Mouse (Mus musculus): ENCODE measurements at regions not wholly inside any gene's neighbourhood (a gene's known extent, or its start where the extent isn't known, plus 50 kb on each side); places are given as distances from the start of the nearest gene placed in this dataset.
"Not testable (repeated sequence)": the region's sequence is repeated elsewhere in the genome, so short reads cannot be mapped to it uniquely, and the experiment has no call there.

DNA sequence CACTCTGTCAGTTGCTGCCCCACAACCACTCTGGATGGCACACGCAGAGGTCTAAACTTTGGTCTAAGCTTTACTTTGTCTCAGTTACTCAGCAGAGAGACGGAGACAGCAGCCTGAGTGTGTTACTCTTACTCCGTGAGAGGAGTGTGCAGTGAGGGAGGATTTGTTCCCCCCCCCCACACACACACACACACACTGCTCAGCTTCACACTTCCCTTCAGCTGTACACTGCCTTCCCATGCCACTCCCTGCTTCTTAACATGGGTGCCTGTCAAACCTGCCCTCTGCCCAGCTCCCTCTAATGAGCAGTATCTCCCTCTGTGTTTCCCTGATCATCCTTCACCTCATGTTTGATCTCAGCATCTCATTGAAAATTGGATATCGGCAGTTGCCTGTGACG lies 409.9 kb upstream of the Ercc4 start:
- no peak for DNase-seq (ENCODE audit: low read depth, low spot score)

DNA sequence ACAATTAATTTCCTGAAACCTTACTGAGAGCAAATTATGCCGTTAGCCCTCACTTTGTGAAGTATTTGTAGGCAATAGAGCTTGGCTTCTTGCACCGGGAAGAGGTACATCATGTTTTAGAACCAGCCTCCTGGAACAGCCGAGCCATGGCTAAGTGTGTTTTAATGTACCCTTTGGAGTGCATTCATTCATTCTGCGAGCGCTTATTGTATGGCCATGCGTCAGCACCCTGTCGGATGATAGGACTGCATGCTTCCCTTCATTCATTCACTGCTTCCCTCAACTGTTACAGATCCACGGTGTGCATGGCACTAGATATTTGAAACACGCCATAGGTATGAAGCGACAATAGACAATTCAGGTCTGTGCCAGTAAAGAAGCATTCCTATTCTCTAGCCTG lies 409.4 kb upstream of the Ercc4 start:
- no peak for DNase-seq (ENCODE audit: low read depth, low spot score)

DNA sequence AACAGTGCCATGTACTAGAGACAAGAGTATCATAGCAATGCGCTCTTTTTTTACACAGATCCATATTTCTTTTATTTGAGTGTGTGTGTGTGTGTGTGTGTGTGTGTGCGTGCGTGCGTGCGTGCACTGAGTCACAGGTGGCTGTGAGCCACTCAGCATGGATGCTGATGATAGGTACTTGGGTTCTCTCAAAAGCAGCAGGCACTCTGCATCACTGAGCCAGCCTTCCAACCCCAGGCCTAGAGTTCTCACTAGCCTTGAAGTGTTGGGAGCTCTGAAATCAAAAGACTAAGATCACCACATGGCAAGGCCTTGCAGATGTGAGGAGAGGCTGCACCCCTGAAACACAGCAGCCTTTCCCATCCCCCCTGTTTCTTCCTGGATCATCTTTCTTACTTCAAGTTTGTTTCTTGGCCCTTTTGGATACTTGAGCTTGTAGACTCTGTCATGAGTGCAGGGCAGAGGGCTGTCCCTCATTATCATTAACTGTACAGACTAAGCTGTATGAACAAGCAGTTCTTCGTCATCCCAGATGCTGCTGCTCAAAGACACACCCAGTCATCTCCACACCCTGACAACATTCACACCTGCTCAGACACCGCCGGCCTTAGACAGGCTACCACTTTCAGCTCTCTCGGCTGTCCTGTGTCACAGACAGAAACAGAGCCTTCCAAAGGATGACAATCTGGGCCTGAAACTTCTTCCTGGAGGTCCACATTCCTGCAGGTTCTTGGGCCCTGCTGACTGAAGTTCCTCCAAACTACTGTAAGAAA lies 405.5 kb upstream of the Ercc4 start:
- DNase-seq (ENCODE audit: low read depth, low spot score): no peak

DNA sequence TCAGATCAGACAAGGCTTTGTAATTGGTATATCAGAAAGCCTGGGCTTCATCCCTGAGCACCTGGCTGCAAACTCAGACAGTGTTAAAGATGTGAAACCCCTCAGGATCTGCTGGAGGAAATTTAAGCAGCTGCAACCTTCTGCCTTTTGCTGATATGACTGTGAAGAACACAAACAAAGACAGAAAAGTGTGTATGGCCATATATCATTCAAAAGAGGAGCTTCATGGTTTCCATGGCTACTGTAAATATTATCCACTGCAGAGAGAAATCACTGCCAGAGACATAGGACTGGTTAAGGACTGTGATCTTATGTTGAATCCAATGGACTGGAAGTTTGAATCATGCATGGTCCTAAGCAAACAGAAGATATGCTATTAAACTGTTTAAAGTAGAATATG lies 402.6 kb upstream of the Ercc4 start:
- no peak for DNase-seq (ENCODE audit: low read depth, low spot score)

DNA sequence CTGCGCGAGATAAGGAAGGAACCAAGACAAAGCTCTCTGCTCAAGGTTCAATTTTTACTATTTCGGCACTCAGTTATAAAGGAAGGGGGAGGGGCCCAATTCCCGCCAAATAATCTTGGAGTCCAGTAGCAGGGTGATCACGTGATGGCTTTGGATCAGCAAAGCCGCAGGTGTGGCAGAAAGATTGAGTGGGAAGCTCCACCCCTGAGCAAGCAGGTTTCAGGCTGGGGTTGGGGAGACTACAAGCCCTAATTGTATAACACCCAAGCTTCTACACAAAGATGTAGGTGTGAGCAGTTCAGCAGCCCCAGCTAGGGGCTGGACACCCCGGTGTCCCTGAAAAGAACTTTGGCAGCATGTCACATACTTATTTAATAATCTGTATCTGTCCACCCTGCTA lies 388.1 kb upstream of the Ercc4 start:
- not testable (repeated sequence) for DNase-seq (ENCODE audit: low read depth, low spot score)

DNA sequence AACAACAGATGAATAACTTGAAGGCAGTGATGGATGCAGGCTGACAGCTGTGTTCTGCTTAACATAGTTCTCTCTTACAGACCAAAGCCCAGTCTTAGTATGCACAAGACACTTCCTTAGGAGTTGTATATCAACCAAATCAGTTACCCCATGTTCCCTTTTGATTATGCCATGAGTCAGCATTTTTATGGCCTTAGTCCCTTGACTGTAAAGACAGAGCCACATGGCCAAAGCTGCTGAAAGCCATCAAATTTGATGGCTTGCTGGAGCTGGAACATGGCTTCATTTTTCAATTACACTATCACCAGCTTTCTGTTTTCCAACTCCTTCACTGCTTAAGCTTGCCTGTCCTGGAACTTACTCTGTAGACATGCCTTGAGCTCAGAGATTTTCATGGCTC lies 383.4 kb upstream of the Ercc4 start:
- no peak for DNase-seq (ENCODE audit: low read depth, low spot score)

DNA sequence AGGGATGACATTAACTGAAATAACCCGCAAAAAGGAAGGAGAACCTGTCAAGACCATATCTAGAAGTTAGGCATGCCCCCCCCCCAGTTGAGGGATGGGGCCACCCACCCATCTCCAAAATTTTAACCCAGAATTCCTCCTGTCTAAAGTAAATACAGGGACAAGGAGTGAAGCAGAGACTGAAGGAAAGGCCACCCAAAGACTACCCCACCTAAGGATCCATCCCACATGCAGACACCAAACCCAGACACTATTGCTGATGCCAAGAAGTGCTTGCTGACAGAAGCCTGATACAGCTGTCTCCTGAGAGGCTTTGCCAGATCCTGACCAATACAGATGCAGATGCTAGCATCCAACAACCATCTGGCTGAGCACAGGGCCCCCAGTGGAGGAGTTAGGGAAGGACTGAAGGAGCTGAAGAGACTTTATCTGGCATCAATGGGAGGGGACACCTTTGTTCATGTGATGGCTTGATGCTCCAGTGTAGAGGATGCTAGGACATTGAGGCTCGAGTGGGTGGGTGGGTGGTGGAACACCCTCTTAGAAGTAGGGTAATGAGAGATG lies 379.2 kb upstream of the Ercc4 start:
- DNase-seq (ENCODE audit: low read depth, low spot score): not testable (repeated sequence)

DNA sequence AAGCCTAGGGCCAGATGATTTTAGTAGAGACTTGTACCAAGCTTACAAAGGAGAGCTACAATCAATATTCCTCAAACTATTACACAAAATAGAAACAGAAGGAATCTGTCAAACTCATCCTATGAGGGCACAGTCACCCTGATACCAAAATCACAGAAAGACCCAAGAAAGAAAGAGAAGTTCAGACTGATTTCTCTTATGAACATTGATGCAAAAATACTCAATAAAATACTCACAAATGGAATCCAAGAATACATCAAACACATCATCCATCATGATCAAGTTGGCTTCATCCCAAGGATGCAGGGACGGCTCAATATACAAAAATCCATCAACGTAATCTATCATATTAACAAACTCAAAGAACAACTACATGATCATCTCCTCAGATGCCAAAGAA lies 377.9 kb upstream of the Ercc4 start:
- DNase-seq (ENCODE audit: low read depth, low spot score): no peak

DNA sequence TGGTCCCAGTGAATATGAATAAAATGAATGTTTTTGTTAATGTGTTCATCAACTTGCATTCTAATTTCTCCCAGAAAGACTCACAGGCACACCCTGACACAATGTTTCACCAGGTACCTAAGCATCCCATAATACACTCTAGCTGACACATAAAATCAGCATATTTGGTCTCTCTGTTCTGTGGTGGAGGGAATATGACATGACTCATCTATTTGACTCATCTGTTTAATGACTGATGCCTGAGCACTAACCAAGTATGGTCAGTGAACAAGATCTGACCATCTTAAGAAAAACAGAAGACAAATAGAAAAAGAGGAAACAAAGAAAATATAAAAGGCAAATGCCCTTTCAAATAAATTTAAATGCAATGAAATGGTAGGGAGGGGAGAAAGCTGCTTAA lies 367.0 kb upstream of the Ercc4 start:
- DNase-seq (ENCODE audit: low read depth, low spot score): no peak

DNA sequence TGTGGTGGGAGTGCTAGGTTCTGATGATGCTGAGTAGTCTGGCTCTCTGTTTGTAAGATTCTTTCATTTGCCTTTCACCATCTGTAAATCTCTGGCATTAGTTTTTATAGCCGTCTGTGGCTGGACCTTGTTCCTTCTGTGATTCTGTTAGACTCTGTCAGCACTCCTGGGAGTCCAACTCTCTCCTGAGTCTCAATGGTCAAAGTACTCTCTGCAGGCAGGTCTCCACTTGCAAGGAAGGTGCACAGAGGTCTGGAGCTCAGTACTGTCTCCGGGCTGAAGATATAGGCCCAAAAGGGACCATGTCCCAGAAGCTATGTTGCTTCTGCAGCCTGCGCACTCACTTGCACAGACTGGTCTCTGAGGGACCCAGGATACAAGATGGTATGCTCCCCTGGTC lies 356.3 kb upstream of the Ercc4 start:
- DNase-seq (ENCODE audit: low read depth, low spot score): no peak

DNA sequence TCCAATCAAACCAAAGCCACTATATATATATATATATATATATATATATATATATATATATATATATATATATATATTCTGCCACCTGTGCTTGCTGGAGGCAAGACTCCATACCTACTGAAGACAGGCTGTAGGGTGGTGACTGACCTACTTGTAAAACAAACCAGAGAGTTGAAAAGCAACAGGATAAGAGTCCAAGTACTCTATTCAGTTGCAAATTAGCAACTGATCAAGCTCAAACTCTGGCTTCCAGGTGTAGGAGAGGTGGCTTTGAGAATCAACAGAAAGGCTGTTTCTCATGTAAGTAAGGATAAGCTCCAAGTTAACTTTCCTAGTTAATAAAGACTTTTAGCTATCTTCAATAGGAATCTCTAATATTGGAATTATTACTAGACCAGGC lies 355.1 kb upstream of the Ercc4 start:
- no peak for DNase-seq (ENCODE audit: low read depth, low spot score)

DNA sequence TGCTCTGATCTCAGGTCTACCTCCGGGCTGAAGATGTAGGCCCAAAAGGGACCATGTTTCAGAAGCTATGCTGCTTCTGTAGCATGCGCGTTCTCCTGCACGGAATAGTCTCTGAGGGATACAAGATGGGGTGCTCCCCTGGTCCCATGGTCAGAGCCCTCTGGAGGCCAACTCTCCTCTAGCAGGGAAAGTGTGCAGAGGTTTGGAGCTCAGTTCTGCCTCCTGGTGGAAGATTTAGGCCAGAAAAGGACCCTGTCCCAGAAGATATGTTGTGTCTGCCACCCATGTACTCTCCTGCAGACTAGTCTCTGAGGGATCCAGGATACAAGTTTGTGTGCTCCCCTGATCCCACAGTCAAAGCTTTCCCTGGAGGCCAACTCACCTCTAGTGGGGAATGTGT lies 350.9 kb upstream of the Ercc4 start:
- DNase-seq (ENCODE audit: low read depth, low spot score): no peak

DNA sequence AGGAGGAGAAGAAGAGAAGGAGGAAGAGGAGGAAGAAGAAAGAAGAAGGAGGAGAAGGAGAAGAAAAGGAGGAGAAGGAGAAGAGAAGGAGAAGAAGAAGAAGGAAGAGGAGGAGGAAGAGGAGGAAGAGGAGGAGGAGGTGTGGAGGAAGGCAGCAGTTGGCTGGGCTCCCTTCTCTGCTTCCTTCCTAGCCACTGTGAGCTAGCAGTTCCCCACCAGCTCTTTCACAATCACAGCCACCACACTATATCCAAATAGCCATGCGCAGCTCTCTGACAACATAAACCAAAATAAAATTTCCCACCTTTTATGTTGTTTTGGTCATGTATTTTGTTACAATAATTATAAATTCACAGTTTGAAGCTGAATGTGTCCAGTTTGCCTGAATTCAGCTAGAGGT lies 345.3 kb upstream of the Ercc4 start:
- no peak for DNase-seq (ENCODE audit: low read depth, low spot score)

DNA sequence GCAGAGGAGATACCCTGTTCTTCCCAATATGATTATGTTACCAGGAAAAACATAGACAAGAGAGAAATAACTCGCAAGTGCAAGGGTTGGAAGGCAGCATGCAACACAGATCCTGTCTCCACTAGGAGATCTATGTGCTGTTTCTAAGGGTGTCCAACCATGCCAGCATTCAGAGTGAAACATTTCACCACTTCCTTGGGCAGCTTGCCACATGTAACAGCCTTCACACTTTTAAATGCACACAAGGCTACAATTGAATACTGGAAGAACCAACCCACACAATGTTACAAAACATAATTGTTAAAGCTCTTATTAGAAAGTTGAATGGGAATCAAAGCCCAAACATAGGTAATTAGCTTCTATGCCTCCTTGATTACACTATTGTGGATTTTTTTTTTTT lies 344.9 kb upstream of the Ercc4 start:
- DNase-seq (ENCODE audit: low read depth, low spot score): peak; percentile 58

DNA sequence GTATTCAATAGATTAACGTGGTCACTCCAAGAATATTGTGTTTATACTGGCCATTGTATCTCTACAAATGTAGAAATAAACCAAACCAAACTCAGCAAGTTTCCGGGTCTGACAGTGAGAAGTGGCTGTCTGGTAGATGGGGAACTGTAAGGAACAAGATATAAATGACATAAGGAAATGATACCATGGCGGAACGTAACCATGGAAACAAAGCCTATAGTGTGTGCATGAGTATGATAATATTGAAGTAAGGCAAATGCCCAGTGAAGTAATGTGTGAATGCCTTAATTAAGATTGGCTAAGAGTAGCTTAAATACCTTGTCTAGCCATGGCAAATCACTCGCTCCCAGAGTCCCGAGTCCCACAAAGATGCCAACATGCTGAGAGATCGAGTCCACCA lies 342.6 kb upstream of the Ercc4 start:
- DNase-seq (ENCODE audit: low read depth, low spot score): no peak

DNA sequence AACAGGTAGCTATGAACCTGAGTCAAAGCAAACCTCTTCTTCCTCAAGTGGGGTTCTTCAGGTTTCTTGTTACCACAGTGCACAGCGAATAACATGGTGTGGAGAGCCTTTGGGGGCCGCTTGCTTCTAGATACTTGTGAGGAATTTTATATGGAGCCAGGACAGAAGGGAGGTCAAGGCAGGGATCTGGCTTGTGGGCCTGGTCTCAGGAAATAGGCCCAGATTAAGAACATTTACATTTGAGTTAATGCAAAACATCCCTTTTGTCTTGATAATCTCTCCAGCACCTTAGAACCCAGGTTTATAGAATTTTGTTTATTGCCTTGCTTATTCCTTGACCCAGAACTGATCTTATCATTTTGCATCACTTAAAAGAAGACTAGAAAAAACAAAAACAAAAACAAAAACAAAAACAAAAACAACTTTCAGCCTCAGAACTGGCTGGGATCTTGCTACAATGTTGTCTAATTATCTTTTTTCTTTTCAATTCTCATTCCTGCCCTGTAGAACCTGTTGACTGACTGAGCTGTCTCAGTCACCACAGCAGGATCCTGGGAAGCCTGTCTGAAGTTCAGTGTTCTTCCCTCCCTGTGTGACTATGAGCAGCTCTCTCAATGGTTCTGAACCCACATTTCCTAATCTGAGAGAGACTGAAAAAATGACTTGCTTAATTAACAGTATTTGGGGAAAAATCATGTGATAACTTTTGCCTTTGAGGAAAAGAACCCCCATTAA lies 341.2 kb upstream of the Ercc4 start:
- no peak for DNase-seq (ENCODE audit: low read depth, low spot score)

DNA sequence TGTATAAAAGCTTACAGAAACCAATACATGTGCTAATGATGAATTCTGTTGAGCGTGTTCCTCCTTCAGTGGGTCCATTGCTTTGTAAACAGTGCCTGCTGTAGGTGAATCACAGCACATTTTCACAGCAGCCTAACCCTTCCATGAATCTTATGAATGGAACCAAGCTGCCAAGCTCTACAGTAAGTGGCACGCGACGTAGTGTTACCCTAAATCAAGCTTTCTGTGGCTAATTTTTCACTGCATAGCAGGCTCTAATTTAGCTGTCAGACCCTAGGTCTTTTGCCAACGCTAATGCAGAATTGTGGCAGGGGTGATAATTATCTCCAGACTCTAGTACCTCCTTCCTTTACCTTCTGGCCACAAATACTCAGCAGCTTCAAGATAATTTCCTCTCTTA lies 339.0 kb upstream of the Ercc4 start:
- DNase-seq (ENCODE audit: low read depth, low spot score): no peak

DNA sequence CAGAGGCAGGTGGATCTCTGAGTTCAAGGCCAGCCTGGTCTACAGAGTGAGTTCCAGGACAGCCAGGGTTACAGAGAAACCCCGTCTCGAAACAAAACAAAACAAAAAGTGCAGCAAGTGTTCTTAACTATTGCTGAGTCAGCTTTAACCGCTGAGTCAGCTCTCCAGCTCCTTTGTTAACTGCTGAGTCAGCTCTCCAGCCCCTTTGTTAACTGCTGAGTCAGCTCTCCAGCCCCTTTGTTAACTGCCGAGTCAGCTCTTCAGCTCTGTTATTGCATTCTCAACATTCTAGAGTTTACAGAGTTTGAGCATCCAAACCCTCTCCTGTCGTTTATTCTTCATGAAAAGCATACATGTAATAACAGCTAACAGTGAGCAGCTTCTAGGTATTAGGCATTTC lies 336.9 kb upstream of the Ercc4 start:
- DNase-seq (ENCODE audit: low read depth, low spot score): no peak

DNA sequence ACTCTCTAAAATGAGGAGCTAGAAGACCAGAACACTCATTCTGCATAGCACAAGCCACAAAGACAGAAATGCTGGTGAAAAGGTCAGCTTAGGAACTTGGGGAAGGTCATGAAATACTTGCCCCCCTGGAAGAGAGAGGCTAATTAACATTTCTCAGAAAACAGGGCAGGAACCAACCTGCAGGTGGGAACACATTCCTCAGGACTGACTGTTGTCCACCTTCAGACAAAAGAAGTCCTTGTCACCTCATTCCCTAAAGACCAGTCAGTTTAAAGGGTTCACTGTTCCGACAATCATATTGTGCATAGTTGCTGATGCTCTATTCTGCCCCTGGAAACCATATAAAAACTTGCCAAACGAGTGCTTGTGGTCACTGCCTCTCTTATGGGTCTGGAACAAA lies 333.6 kb upstream of the Ercc4 start:
- DNase-seq (ENCODE audit: low read depth, low spot score): no peak

DNA sequence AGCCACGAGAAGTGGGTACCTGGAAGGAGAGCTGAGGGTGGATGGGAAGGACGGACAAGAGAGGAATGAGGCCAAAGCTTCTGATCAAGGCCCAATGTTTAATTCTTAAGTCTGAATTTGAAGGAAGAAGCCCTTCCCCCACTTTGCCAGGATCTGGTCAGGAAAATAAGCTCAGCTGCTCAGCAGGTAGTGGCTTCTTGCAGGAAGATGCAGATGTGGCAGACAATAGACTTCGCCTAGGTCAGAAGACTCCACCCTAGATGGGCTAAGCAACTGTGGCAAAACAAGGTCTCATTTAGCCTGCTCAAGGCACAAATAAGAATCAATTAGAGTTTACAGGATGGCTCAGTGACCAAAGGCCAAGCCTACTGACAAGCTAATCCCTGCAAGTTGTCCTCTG lies 330.4 kb upstream of the Ercc4 start:
- DNase-seq (ENCODE audit: low read depth, low spot score): no peak

DNA sequence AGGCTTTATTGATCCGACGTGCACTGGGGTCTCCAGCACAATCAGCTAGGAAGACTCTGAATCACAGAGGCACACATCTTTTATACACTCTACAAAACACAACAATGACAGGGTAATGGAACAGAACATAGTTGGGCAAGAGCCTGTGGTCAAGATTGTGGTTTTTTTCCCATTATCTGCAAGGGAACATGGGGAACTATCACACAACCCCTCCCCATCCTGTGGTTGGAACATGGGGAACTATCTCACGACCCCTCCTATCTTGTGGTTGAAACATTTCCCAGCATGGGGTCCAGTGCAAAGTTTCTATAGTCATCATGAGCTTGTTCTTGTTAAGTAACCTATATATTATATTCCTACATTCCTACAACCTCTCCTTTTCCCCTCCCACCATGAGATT lies 328.8 kb upstream of the Ercc4 start:
- no peak for DNase-seq (ENCODE audit: low read depth, low spot score)

DNA sequence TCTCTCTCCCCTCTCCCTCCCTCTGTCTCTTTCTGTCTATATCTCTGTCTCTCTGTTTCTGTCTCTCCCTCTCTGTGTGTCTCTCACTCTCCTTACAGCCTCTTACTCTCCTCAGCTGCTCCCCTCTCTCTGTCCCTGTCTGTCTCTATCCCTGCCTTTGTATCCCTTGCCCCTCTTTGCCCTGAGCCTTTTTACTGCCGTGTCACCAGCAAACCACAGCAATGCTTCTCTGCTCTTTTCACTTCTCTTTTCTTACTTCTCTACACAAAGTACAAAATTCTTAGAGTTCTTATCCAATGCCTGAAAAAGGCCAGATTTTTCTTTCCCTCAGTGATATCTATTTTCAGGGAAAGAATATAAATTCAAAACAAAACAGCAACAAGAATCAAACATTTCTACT lies 323.7 kb upstream of the Ercc4 start:
- no peak for DNase-seq (ENCODE audit: low read depth, low spot score)

DNA sequence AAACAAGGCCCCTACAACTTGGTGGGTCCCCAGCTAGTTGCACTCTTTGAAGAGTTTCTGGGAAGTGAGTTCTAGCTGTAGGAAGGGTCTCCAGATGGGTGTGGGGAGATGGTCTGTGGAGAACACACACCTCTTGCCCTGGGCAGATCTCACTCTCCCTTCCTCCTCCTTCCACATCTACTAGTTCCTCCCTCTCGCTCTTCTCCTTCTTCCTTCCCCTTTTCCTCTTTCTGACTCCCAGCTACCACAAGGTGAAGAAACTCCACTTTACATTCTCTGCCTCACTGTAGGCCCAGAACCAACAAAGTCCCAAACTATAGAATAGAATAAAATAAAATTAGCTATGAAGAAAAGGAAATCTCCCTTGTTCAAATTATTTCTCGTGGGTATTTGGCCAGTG lies 311.0 kb upstream of the Ercc4 start:
- no peak for DNase-seq (ENCODE audit: low read depth, low spot score)
